Mouse (Mus musculus) small intestine, adult 2 months (tissue): ENCODE measurements around the gene Ndufa13.

Experiments used
- CTCF ChIP-seq: fragments of 200-500 bp; IDR thresholded peaks from 2 replicates; pipeline ENCODE4 v1.5.1; 2012; ENCODE audit warnings: low read depth, mild to moderate bottlenecking, control low read depth, inconsistent platforms, low read length, moderate library complexity, mixed read lengths; ENCODE audit not compliant: insufficient replicate concordance, insufficient read length; ENCODE audit errors: extremely low read depth
- POLR2A ChIP-seq: fragments of 200-500 bp; IDR thresholded peaks from 2 replicates; pipeline ENCODE4 v1.6.1; 2012; ENCODE audit warnings: low read depth, mild to moderate bottlenecking, control low read depth, inconsistent platforms, low read length, moderate library complexity

GRCm38 (mm10) chr8:69940386-69940785, 38.0 kb upstream of the Ndufa13 start:
- TF ChIP-seq CTCF = no peak
- TF ChIP-seq POLR2A = no peak
